Mouse (Mus musculus) midbrain, embryonic 14.5 days (tissue): Measurements from ENCODE around the gene Cwc22. TPM values are rescaled to one million over a fixed set of nuclear protein-coding genes. Genes with fewer than 3 reads are reported as not detected.

Source experiments
- ATAC-seq: fragments of 200-750 bp; cut with Nextera tagmentation; 2 replicates; pipeline ENCODE4 v1.8.0; 2017; ENCODE audit warnings: moderate number of reproducible peaks, moderate library complexity; ENCODE audit not compliant: low FRiP score, low TSS enrichment
- DNase-seq: peaks from one replicate; pipeline ENCODE4 v3.0.0-alpha.2; 2015
- H3K27ac ChIP-seq: fragments of 300-500 bp; sonication (generic); replicated peaks from 2 replicates; pipeline ENCODE4 v1.5.1; 2014; ENCODE audit warnings: mild to moderate bottlenecking, low read depth, low read length, moderate library complexity
- H3K27me3 ChIP-seq: fragments of 300-500 bp; sonication (generic); 2 replicates; pipeline ENCODE4 v1.6.1; 2014; ENCODE audit warnings: low read length, control low read depth, mixed read lengths; ENCODE audit not compliant: control insufficient read depth, insufficient read depth
- H3K36me3 ChIP-seq: fragments of 300-500 bp; sonication (generic); 2 replicates; pipeline ENCODE4 v1.6.1; 2014; ENCODE audit warnings: low read length, control low read depth; ENCODE audit not compliant: control insufficient read depth, insufficient read depth
- H3K4me1 ChIP-seq: fragments of 300-500 bp; sonication (generic); 2 replicates; pipeline ENCODE4 v1.6.1; 2014; ENCODE audit warnings: mild to moderate bottlenecking, antibody characterized with exemption, low read length, control low read depth; ENCODE audit not compliant: control insufficient read depth, insufficient read depth
- H3K4me2 ChIP-seq: fragments of 300-500 bp; sonication (generic); 2 replicates; pipeline ENCODE4 v1.6.1; 2014; ENCODE audit warnings: mild to moderate bottlenecking, low read length, moderate library complexity
- H3K4me3 ChIP-seq: fragments of 300-500 bp; sonication (generic); replicated peaks from 2 replicates; pipeline ENCODE4 v1.5.1; 2014; ENCODE audit warnings: low read depth, low read length
- H3K9ac ChIP-seq: fragments of 300-500 bp; sonication (generic); replicated peaks from 2 replicates; pipeline ENCODE4 v1.6.1; 2014; ENCODE audit warnings: mild to moderate bottlenecking, low read length, moderate library complexity
- H3K9me3 ChIP-seq: fragments of 300-500 bp; sonication (generic); 2 replicates; pipeline ENCODE4 v1.6.1; 2016; ENCODE audit warnings: low read length, control low read depth, mixed read lengths; ENCODE audit not compliant: control insufficient read depth
- WGBS: fragments of 180-500 bp; shearing (Covaris S2); extraction: QIAGEN DNeasy Blood & Tissue Kit; methylation state at CpG from one replicate; pipeline ENCODE4 v1.1.7; 2014; 5-methylcytosine and 5-hydroxymethylcytosine counted together
- polyA plus RNA-seq: library from polyadenylated mRNA; unstranded; fragments of >200 nt; fragmentation: Nextera tagmentation; extraction: Ambion mirVana; gene quantifications from 2 replicates; pipeline ENCODE4 v1.2.1, GENCODE M21; 2014

Cwc22 gene
- polyA plus RNA-seq, 1 experiment from 2014 or later: 26.6 TPM

DNA sequence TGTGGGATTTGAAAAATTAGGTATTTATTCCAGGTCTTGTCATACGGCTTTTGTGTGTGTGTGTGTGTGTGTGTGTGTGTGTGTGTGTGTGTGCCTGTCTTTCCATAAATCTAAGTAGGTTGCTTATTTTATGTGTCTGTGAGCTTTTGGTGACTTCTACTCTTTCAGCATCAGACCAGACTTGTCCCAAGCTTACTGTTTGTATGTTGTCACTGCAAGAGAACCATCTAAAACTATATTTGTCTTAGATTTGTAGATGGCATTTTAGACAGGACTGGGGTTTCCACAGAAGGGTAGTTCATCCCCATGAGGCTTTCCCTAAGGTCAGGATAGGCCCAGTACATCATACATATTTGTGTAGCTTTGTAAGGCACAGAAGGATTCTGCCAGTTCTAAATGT lies 13.2 kb upstream of the Cwc22 start:
- Histone ChIP-seq H3K27me3 (no peaks in the 10 kb centered on the region), H3K36me3 (no peaks in the 10 kb centered on the region), H3K9me3 (no peaks in the 10 kb centered on the region), H3K4me3 (no peak overlapping the region), H3K4me2 (no peak overlapping the region), H3K27ac (no peak overlapping the region), H3K9ac (no peak overlapping the region), H3K4me1 (no peaks in the 10 kb centered on the region)
- DNase-seq: no peak
- WGBS: 86% methylated on average over 1 of the region's 1 CpGs
- ATAC-seq: no peak

GRCm38 (mm10) chr2:77951415-77951913 lies 5.3 kb upstream of the Cwc22 start:
- DNase-seq: no peak
- WGBS: 88% methylated on average over 6 of the region's 6 CpGs
- Histone ChIP-seq H3K27ac (no peak overlapping the region), H3K4me2 (no peak overlapping the region), H3K4me1 (no peaks in the 10 kb centered on the region), H3K9ac (no peak overlapping the region), H3K9me3 (no peaks in the 10 kb centered on the region), H3K4me3 (no peak overlapping the region), H3K27me3 (no peaks in the 10 kb centered on the region), H3K36me3 (no peaks in the 10 kb centered on the region)
- no peak for ATAC-seq

GRCm38 (mm10) chr2:77950111-77950510 lies 3.9 kb upstream of the Cwc22 start:
- no peak overlapping the region for H3K4me2 ChIP-seq
- H3K27ac ChIP-seq: no peak overlapping the region
- H3K9me3 ChIP-seq: no peaks in the 10 kb centered on the region
- peaks cover 2% of the 10 kb centered on the region; the same call in 1 of the 2 replicates for H3K4me1 ChIP-seq
- no peak overlapping the region for H3K4me3 ChIP-seq
- WGBS: 73% methylated on average over 1 of the region's 1 CpGs
- H3K27me3 ChIP-seq: no peaks in the 10 kb centered on the region
- H3K9ac ChIP-seq: no peak overlapping the region
- ATAC-seq: no peak
- DNase-seq: no peak
- H3K36me3 ChIP-seq: no peaks in the 10 kb centered on the region

GRCm38 (mm10) chr2:77949521-77949920 lies 3.3 kb upstream of the Cwc22 start:
- Histone ChIP-seq H3K4me1 (peaks cover 5% of the 10 kb centered on the region; the same call in 1 of the 2 replicates), H3K4me3 (no peak overlapping the region), H3K4me2 (no peak overlapping the region), H3K36me3 (no peaks in the 10 kb centered on the region), H3K9ac (no peak overlapping the region), H3K27ac (no peak overlapping the region), H3K27me3 (no peaks in the 10 kb centered on the region), H3K9me3 (no peaks in the 10 kb centered on the region)
- WGBS: 78% methylated on average over 1 of the region's 1 CpGs
- ATAC-seq (no peak), DNase-seq (no peak)

GRCm38 (mm10) chr2:77948921-77949320 lies 2.7 kb upstream of the Cwc22 start:
- H3K9ac ChIP-seq: no peak overlapping the region
- peaks cover 5% of the 10 kb centered on the region; the same call in 1 of the 2 replicates for H3K4me1 ChIP-seq
- no peaks in the 10 kb centered on the region for H3K36me3 ChIP-seq
- H3K27me3 ChIP-seq: no peaks in the 10 kb centered on the region
- WGBS: 92% methylated on average over 2 of the region's 2 CpGs
- no peak for ATAC-seq
- DNase-seq: no peak
- no peak overlapping the region for H3K4me3 ChIP-seq
- H3K27ac ChIP-seq: no peak overlapping the region
- H3K4me2 ChIP-seq: no peak overlapping the region
- no peaks in the 10 kb centered on the region for H3K9me3 ChIP-seq

DNA sequence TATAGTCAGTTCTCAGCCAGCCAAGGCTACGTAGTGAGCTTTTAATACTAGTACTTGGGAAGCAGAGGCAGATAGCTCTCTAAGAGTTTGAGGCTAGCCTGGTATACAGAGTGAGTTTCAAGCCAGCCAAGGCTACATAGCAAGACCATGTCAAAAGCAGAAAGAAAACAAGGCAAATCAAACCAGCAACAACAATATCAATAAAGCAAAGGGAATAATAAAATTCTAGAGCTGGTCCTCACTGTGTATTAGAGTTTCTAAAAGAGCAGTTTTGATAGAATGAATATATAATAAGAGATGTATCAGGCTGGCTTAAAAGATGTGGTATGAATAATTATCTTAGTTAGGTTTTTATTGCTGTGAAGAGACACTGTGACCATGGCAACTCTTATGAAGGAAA lies 2.0 kb upstream of the Cwc22 start:
- no peak overlapping the region for H3K9ac ChIP-seq
- H3K27me3 ChIP-seq: no peaks in the 10 kb centered on the region
- no peaks in the 10 kb centered on the region for H3K9me3 ChIP-seq
- H3K27ac ChIP-seq: no peak overlapping the region
- peaks cover 5% of the 10 kb centered on the region; the same call in 1 of the 2 replicates for H3K4me1 ChIP-seq
- H3K36me3 ChIP-seq: no peaks in the 10 kb centered on the region
- ATAC-seq: no peak
- H3K4me3 ChIP-seq: no peak overlapping the region
- DNase-seq: no peak
- WGBS: 86% methylated on average over 1 of the region's 1 CpGs
- no peak overlapping the region for H3K4me2 ChIP-seq

GRCm38 (mm10) chr2:77947161-77947870 lies 1.1 kb upstream of the Cwc22 start:
- no peak for ATAC-seq
- 75% methylated on average over 3 of the region's 3 CpGs for WGBS
- Histone ChIP-seq H3K9me3 (no peaks in the 10 kb centered on the region), H3K4me2 (no peak overlapping the region), H3K4me3 (no peak overlapping the region), H3K27ac (no peak overlapping the region), H3K36me3 (no peaks in the 10 kb centered on the region), H3K4me1 (peaks cover 5% of the 10 kb centered on the region; the same call in 1 of the 2 replicates), H3K9ac (no peak overlapping the region), H3K27me3 (no peaks in the 10 kb centered on the region)
- no peak for DNase-seq

GRCm38 (mm10) chr2:77944860-77945595 lies 1.1 kb downstream of the Cwc22 start:
- H3K9me3 ChIP-seq: no peaks in the 10 kb centered on the region
- WGBS: 49% methylated on average over 8 of the region's 8 CpGs
- peaks cover 5% of the 10 kb centered on the region; the same call in 1 of the 2 replicates for H3K4me1 ChIP-seq
- peak overlapping the region; percentile 73 for H3K4me2 ChIP-seq
- H3K36me3 ChIP-seq: no peaks in the 10 kb centered on the region
- DNase-seq: no peak
- H3K27me3 ChIP-seq: no peaks in the 10 kb centered on the region
- peak overlapping the region; percentile 56 for H3K4me3 ChIP-seq
- no peak overlapping the region for H3K27ac ChIP-seq
- H3K9ac ChIP-seq: peak overlapping the region; percentile 84
- ATAC-seq: no peak
